Mouse (Mus musculus): ENCODE measurements around the gene Polg2. TPM values are rescaled to one million over a fixed set of nuclear protein-coding genes. Genes with fewer than 3 reads are reported as not detected.
A peak's percentile ranks its signal among the peaks of the same experiment; 100 is the strongest.
"Not testable (repeated sequence)": the region's sequence is repeated elsewhere in the genome, so short reads cannot be mapped to it uniquely, and the experiment has no call there.

The Polg2 gene
- total RNA-seq (2021): 1 to 10 TPM; 3.1 to 3.5 TPM
- long read RNA-seq, experiment 1, partial matches to known transcripts: 0 of 4 reads
- long read RNA-seq, experiment 1, other reads (novel, unspliced or antisense): 3 of 4 reads
- long read RNA-seq, experiment 2, partial matches to known transcripts: 0 of 3 reads
- long read RNA-seq, experiment 2, other reads (novel, unspliced or antisense): 1 of 3 reads

- intact Hi-C loops (cut with DNase I; ENCODE audit: low total_unique reads): no loop called here
- DNase-seq: peak; percentile 91
Measured at GRCm38 (mm10) chr11:106779388-106780088, at the start of gene Polg2. Polg2 (minus strand) TSS chr11:106779537.

DNA sequence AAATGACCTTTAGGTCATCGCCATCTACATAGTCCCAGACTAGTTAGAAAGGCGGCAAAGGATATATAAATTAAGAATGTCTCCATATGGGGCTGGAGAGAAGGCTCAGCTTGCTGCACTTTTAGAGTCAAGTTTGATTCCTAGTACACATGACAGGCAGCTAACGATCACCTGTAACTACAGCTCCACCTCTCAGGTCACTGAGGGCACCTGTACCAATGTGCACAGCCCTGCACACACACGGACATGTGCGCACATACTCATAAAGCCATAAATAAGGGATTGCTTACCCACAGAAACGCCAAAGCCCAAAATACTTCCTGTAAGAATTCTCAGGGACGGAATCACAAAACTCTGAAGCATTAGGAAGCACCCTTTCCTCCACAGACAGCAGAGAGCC lies 48.7 kb upstream of the Polg2 start:
- DNase-seq: no peak
- intact Hi-C loops (cut with DNase I; ENCODE audit: low total_unique reads): no loop called here

GRCm38 (mm10) chr11:106824403-106824802 lies 45.1 kb upstream of the Polg2 start:
- intact Hi-C loops (cut with DNase I; ENCODE audit: low total_unique reads): no loop called here
- DNase-seq: no peak

DNA sequence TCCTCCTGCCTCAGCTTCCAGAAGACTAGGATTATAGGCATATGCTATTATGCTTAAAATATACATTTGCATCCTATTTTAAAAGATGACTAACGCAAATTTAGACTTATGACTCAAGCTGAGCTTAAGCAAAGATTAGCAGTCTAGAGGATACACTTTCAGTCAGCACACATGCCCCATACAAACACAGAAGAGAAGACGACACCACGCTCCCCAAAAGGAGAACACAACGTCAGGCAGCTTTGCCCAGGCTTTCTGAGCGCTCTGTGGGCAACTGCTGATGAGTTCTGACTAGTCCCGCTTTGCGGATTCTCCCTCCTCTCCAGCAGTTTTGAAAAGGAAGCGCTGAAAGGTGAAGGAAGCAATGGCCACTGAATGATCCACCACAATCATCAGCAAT lies 44.4 kb upstream of the Polg2 start:
- DNase-seq: no peak
- intact Hi-C loops (cut with DNase I; ENCODE audit: low total_unique reads): no loop called here

GRCm38 (mm10) chr11:106822911-106823310 lies 43.6 kb upstream of the Polg2 start:
- no peak for DNase-seq
- intact Hi-C loops (cut with DNase I; ENCODE audit: low total_unique reads): no loop called here

GRCm38 (mm10) chr11:106822491-106822890 lies 43.2 kb upstream of the Polg2 start:
- intact Hi-C loops (cut with DNase I; ENCODE audit: low total_unique reads): no loop called here
- no peak for DNase-seq

DNA sequence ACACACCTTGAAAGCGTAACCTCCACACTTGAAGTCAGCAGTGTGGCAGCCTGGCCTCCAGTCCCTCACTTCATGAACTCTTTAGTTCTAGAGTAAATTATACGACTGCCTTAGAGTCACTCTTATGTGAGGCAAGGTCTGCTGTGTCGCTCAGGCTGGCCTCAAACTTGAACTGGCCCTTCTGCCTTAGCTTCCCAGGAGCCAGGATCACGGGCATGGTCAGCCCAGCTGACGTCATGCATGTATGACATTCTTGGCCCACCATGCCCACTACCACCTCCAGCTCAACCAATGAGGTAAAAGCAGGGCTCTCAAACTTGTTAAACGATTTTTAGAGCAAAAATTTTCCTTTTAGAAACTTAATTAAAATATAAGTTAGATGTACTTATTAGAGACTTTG lies 42.1 kb upstream of the Polg2 start:
- DNase-seq: no peak

DNA sequence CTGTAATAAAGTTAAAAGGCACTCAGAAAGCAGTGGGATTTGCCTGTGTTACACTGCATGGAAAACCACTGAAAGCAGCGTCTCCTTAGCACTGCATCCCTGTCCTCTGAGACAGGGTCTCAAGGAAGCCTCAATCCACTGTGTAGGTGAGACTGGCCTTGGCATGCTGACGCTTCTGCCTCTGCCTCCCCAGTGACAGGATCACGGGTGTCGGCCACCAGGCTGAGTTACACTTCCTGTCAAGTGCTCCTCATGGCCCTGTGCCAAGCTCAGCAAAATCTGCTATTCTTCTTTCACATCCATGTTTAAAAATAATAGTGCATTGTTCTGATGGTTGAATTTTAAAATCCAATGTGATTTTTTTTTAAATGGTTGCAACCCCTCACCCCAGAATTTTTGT lies 41.6 kb upstream of the Polg2 start:
- intact Hi-C loops (cut with DNase I; ENCODE audit: low total_unique reads): no loop called here
- peak; percentile 67 for DNase-seq

More for the DNA sequence above, 42.1 kb upstream of the Polg2 start:
- intact Hi-C loops (cut with DNase I; ENCODE audit: low total_unique reads): no loop called here

DNA sequence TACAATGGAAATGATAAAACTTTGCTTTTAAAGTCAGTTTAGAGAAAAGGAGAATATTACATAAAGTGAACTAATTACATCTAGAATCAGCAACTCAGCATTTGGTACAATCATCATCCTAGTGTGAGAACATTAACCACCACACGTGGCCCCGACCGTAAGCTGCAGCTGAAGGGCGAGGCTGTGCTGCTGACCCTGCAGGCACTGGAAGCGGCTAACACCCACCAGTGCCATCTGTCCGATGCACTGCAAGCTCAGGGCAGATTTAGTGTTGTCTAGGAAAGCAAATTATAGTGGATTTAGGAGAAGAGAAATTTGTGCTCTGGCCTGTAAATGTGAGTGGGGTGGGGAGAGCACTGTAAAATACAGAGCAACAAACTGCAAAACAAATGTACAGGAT lies 40.9 kb upstream of the Polg2 start:
- intact Hi-C loops (cut with DNase I; ENCODE audit: low total_unique reads): no loop called here
- DNase-seq: no peak

GRCm38 (mm10) chr11:106819595-106819994 lies 40.3 kb upstream of the Polg2 start:
- no peak for DNase-seq
- intact Hi-C loops (cut with DNase I; ENCODE audit: low total_unique reads): no loop called here

GRCm38 (mm10) chr11:106818341-106818740 lies 39.0 kb upstream of the Polg2 start:
- DNase-seq: no peak
- intact Hi-C loops (cut with DNase I; ENCODE audit: low total_unique reads): no loop called here

DNA sequence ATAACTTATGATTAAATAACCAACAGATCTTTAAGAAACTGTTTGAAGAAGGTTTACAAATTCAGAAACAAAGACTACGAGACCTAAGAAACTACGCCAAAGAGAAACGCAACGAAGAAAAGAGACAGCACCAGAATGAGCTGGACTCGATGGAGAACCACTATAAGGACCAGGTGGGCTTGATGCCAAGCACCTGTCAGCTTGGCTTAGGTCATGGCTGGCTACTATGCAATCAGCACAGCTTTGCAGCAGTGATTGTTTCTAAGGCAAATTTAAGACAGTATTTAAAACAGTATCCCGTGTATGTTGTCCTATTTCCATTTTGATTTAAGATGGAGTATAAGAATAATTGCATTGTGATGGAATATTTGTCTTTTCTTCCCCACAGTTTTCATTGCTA lies 38.5 kb upstream of the Polg2 start:
- intact Hi-C loops (cut with DNase I; ENCODE audit: low total_unique reads): no loop called here
- no peak for DNase-seq

- no peak for DNase-seq
Measured at GRCm38 (mm10) chr11:106817156-106817555, 37.8 kb upstream of the Polg2 start.

GRCm38 (mm10) chr11:106816316-106816715 lies 37.0 kb upstream of the Polg2 start:
- intact Hi-C loops (cut with DNase I; ENCODE audit: low total_unique reads): no loop called here
- no peak for DNase-seq

More at GRCm38 (mm10) chr11:106817156-106817555, 37.8 kb upstream of the Polg2 start:
- intact Hi-C loops (cut with DNase I; ENCODE audit: low total_unique reads): no loop called here

- no peak for DNase-seq
- intact Hi-C loops (cut with DNase I; ENCODE audit: low total_unique reads): no loop called here
Measured at GRCm38 (mm10) chr11:106815761-106816160, 36.4 kb upstream of the Polg2 start.

DNA sequence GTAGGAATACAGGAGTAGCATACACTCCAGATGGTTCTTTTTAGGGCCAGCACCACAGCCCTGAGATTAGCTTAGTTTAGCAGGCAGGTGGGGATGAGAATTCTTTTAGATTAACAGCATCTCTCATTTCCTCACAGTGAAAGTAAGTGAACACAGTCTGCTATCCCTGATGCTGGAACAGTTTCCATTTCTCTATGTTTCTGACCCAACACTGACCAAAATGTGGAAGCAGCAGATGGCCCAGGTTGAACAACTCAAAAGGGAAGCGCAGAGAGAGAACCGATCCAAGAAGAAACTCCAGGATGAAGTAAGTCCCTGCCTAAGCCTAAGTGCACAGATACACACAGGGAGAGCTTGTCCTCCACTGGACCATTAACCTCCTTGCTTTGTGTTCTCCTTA lies 36.0 kb upstream of the Polg2 start:
- no peak for DNase-seq
- intact Hi-C loops (cut with DNase I; ENCODE audit: low total_unique reads): no loop called here

GRCm38 (mm10) chr11:106814601-106815320 lies 35.4 kb upstream of the Polg2 start:
- intact Hi-C loops (cut with DNase I; ENCODE audit: low total_unique reads): no loop called here
- no peak for DNase-seq

DNA sequence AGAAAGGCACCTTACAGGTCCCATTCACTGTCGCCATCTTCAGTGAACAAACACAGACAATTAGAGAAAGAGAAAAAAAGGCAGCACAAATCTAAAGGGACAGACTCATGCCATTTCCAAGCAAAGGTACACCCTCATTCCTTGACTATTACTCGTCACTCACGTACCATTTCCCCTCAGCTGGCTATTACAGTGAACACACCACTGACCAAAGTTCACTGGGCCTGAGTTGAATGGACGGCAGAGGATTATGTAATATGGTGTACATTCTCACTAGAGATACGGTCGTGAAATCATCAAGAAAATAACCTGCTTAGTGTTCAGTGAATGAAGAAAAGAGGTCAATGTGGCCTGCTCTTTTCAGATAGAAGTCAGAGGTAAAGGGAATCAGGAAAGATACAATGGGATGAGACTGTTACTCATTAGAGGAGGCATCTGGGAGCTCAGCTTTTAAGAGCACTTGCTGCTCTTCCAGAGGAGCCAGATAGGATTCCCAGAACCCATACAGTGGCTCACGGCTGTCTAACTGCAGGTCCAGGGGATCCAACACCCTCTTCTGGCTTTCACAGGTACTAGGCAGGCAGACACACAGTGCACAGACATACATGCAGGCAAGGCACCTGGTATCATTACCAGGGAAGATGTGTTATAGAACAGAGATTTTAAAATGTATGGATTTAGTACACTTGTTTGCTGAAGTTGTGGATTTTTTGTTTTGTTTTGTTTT lies 33.2 kb upstream of the Polg2 start:
- DNase-seq: no peak
- intact Hi-C loops (cut with DNase I; ENCODE audit: low total_unique reads): no loop called here

DNA sequence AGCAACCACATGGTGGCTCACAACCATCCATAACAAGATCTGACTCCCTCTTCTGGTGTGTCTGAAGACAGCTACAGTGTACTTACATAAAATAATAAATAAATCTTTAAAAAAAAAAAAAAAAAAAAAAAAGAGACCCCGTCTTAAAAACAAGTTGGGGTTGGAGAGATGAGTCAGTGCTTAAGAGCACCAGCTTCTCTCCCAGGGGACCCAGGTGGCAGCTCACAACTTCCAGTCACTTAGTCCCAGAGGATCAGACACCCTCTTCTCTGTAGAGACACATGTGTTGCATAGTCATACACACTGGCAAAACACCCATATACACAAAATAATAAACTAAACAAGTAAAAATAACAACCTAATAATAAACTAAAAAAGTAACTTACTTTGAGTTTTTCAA lies 28.1 kb upstream of the Polg2 start:
- intact Hi-C loops (cut with DNase I; ENCODE audit: low total_unique reads): not testable (repeated sequence)

GRCm38 (mm10) chr11:106802069-106802627 lies 22.8 kb upstream of the Polg2 start:
- peak; percentile 26 for DNase-seq
- intact Hi-C loops (cut with DNase I; ENCODE audit: low total_unique reads): no loop called here

More for the DNA sequence above, 28.1 kb upstream of the Polg2 start:
- not testable (repeated sequence) for DNase-seq
